Mouse (Mus musculus) testis, adult 2 months (tissue): ENCODE results near the gene Gm281. TPM values are rescaled to one million over a fixed set of nuclear protein-coding genes. Genes with fewer than 3 reads are reported as not detected.

Experiments
- H3K27ac ChIP-seq: fragments of 200-500 bp; 2 replicates; pipeline ENCODE4 v1.5.1; 2012; ENCODE audit warnings: low read depth, low read length; ENCODE audit not compliant: control insufficient read depth, insufficient read depth
- H3K27me3 ChIP-seq: fragments of 200-500 bp; 2 replicates; pipeline ENCODE4 v1.6.1; 2012; ENCODE audit warnings: mild to moderate bottlenecking, low read length, moderate library complexity; ENCODE audit not compliant: control insufficient read depth, insufficient read depth
- H3K36me3 ChIP-seq: fragments of 200-500 bp; 2 replicates; pipeline ENCODE4 v1.6.1; 2012; ENCODE audit warnings: mild to moderate bottlenecking, low read length; ENCODE audit not compliant: control insufficient read depth, insufficient read depth
- H3K4me1 ChIP-seq: fragments of 200-500 bp; 2 replicates; pipeline ENCODE4 v1.6.1; 2012; ENCODE audit warnings: low read length; ENCODE audit not compliant: control insufficient read depth, insufficient read depth
- H3K4me3 ChIP-seq: fragments of 200-500 bp; 2 replicates; pipeline ENCODE4 v1.5.1; 2012; ENCODE audit warnings: low read depth, mild to moderate bottlenecking, low read length, moderate library complexity, mixed read lengths; ENCODE audit not compliant: control insufficient read depth
- CTCF ChIP-seq: fragments of 200-500 bp; IDR thresholded peaks from 2 replicates; pipeline ENCODE4 v1.5.1; 2012; ENCODE audit warnings: low read depth, mild to moderate bottlenecking, inconsistent platforms, low read length, moderate library complexity; ENCODE audit not compliant: control insufficient read depth, insufficient read depth, insufficient replicate concordance
- POLR2A ChIP-seq: fragments of 200-500 bp; IDR thresholded peaks from 2 replicates; pipeline ENCODE4 v1.6.1; 2012; ENCODE audit warnings: low read depth, mild to moderate bottlenecking, inconsistent platforms, low read length, moderate library complexity; ENCODE audit not compliant: control insufficient read depth
- polyA plus RNA-seq: library from polyadenylated mRNA; depleted of rRNA; stranded (reverse); fragments of >200 nt; gene quantifications from 2 replicates; pipeline ENCODE4 v1.2.3, GENCODE M21; 2012; rRNA removed

The Gm281 gene
- polyA plus RNA-seq, 1 experiment, result 0.02 TPM

DNA sequence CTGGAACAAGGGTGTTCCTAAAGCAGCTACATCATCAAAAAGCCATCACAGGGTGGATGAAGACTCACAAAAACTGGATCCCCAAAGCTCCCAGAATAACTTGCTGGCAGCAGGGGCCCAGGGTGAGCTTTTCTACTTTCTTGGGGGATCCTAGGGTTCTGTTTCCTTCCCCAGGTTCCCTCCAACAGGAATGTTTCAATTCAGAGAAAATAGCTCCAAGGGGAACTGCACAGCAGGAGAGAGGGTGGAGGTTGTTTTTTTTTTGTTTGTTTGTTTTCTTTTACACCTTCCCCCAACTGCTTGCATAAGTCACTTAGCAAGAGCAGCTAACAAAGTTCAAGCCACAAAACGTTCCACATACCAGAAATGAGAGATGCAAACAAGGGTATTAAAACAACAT lies 124.3 kb downstream of the Gm281 start:
- TF ChIP-seq POLR2A, result no peak
- TF ChIP-seq CTCF, result no peak
- Histone ChIP-seq H3K4me3 (no peak overlapping the region), H3K27me3 (no peaks in the 10 kb centered on the region), H3K4me1 (no peaks in the 10 kb centered on the region), H3K27ac (no peak overlapping the region), H3K36me3 (no peaks in the 10 kb centered on the region)

DNA sequence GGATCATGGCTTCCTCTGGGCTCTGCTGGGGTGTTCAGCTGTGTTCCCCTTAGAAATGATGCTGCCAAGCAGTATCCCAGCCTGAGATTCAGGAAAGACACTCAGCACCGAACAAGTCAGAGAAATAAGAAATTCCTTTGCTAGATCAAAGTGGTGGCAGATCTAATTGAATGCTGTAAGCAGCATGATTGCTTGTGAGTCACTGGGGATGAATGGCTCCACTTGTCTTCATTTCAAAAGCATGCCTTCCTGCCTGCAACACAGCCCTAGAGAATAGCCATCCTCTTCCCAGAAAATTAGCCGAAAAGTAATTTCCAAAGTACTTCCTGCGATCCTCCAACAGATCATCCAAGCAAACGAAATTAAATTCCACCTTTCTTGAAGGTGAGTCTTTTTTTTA lies 131.3 kb downstream of the Gm281 start:
- H3K27me3 ChIP-seq, result no peaks in the 10 kb centered on the region
- H3K36me3 ChIP-seq, result no peaks in the 10 kb centered on the region
- H3K4me1 ChIP-seq, result no peaks in the 10 kb centered on the region
- no peak overlapping the region for H3K4me3 ChIP-seq
- H3K27ac ChIP-seq, result no peak overlapping the region
- TF ChIP-seq POLR2A (no peak), CTCF (no peak)

DNA sequence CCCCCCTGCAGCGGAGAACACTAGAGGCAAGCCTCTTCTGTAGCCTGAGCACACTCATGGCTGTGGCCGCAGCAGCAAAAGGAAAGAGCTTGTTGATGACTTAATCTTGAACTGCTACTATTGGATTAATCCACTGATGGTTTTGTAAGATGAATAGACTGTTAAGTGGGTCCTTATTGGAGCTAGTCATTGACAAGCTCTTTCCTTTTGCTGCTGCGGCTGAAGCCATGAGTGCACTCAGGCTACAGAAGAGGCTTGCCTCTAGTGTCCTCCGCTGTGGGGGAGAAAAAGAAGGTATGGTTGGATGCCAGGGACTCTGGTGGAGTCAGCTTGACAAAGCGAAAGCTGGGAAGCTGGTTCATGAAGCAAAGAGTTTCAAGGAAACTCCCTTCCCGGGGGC lies 135.9 kb downstream of the Gm281 start:
- no peaks in the 10 kb centered on the region for H3K27me3 ChIP-seq
- no peaks in the 10 kb centered on the region for H3K36me3 ChIP-seq
- no peaks in the 10 kb centered on the region for H3K4me1 ChIP-seq
- no peak overlapping the region for H3K4me3 ChIP-seq
- no peak overlapping the region for H3K27ac ChIP-seq
- no peak for TF ChIP-seq POLR2A
- TF ChIP-seq CTCF, result no peak

GRCm38 (mm10) chr14:13771163-13771562 lies 143.1 kb downstream of the Gm281 start:
- TF ChIP-seq POLR2A, result no peak
- TF ChIP-seq CTCF, result no peak
- Histone ChIP-seq H3K4me3 (no peak overlapping the region), H3K27ac (no peak overlapping the region), H3K27me3 (no peaks in the 10 kb centered on the region), H3K36me3 (no peaks in the 10 kb centered on the region), H3K4me1 (no peaks in the 10 kb centered on the region)

DNA sequence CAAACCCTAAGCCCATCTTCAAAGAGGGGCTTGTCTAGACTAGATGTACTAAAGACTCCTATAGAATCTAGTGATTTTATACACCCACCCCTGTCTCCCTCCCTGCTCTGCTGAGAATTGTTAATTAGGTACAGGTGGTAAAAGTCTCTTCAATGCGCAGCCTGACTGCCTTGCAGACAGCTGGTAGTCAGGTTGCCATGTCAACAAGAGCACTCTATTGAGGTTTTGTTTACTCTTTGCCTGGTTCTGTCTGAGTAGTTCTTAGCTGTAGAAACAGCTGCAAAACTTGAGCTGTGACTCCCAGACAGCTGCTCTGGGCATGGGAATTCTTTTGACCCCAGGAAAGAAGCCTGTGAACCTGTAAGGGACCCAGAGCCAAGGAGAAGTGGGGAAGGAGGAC lies 143.6 kb downstream of the Gm281 start:
- Histone ChIP-seq H3K27me3 (no peaks in the 10 kb centered on the region), H3K36me3 (no peaks in the 10 kb centered on the region), H3K27ac (no peak overlapping the region), H3K4me1 (no peaks in the 10 kb centered on the region), H3K4me3 (no peak overlapping the region)
- no peak for TF ChIP-seq CTCF
- TF ChIP-seq POLR2A, result no peak

Other genes with a start within 250 kb of the Gm281 start
- not detected in 2 replicates for gene Sntn, start 243.6 kb downstream of the Gm281 start, polyA plus RNA-seq
- gene Atxn7, start 47.0 kb upstream of the Gm281 start, polyA plus RNA-seq, result 18.8 and 19.5 TPM in 2 replicates
- gene Thoc7, start 47.4 kb upstream of the Gm281 start, polyA plus RNA-seq, result 58.1 and 75.5 TPM in 2 replicates
- gene Psmd6, start 206.5 kb upstream of the Gm281 start, polyA plus RNA-seq, result 26.5 and 30.3 TPM in 2 replicates